Mouse (Mus musculus) heart, postnatal 0 days (tissue): ENCODE results near the gene Trak1. TPM values are rescaled to one million over a fixed set of nuclear protein-coding genes. Genes with fewer than 3 reads are reported as not detected.
A peak's percentile ranks its signal among the peaks of the same experiment; 100 is the strongest.

ENCODE experiments used
- ATAC-seq: fragments of 200-750 bp; cut with Nextera tagmentation; 2 replicates; pipeline ENCODE4 v1.8.0; 2017; ENCODE audit warnings: low read depth, moderate number of reproducible peaks, moderate library complexity; ENCODE audit not compliant: insufficient read depth
- DNase-seq: peaks from one replicate; pipeline ENCODE4 v3.0.0-alpha.2; 2016; ENCODE audit warnings: low spot score
- H3K27ac ChIP-seq: fragments of 300-500 bp; sonication (generic); 2 replicates; pipeline ENCODE4 v1.5.1; 2014; ENCODE audit warnings: low read depth, mild to moderate bottlenecking
- H3K27me3 ChIP-seq: fragments of 300-500 bp; sonication (generic); 2 replicates; pipeline ENCODE4 v1.6.1; 2014; ENCODE audit warnings: low read length, mixed read lengths; ENCODE audit not compliant: control insufficient read depth, insufficient read depth
- H3K36me3 ChIP-seq: fragments of 300-500 bp; sonication (generic); replicated peaks from 2 replicates; pipeline ENCODE4 v1.6.1; 2014; ENCODE audit warnings: low read length, mixed read lengths; ENCODE audit not compliant: control insufficient read depth, insufficient read depth
- H3K4me1 ChIP-seq: fragments of 300-500 bp; sonication (generic); 2 replicates; pipeline ENCODE4 v1.6.1; 2014; ENCODE audit warnings: antibody characterized with exemption; ENCODE audit not compliant: control insufficient read depth, insufficient read depth
- H3K4me2 ChIP-seq: fragments of 300-500 bp; sonication (generic); 2 replicates; pipeline ENCODE4 v1.6.1; 2014; ENCODE audit warnings: low read depth, mild to moderate bottlenecking, low read length, moderate library complexity
- H3K4me3 ChIP-seq: fragments of 300-500 bp; sonication (generic); 2 replicates; pipeline ENCODE4 v1.5.1; 2014; ENCODE audit warnings: low read depth, low read length
- H3K9ac ChIP-seq: fragments of 300-500 bp; sonication (generic); replicated peaks from 2 replicates; pipeline ENCODE4 v1.6.1; 2014; ENCODE audit warnings: low read depth, low read length, mixed read lengths
- H3K9me3 ChIP-seq: fragments of 300-500 bp; sonication (generic); replicated peaks from 2 replicates; pipeline ENCODE4 v1.6.1; 2016; ENCODE audit warnings: low read length; ENCODE audit not compliant: control insufficient read depth
- CTCF ChIP-seq: IDR thresholded peaks from 2 replicates; pipeline ENCODE4 v1.5.1; 2016; ENCODE audit warnings: antibody characterized with exemption, control low read depth, low read depth
- EP300 ChIP-seq: IDR thresholded peaks from 2 replicates; pipeline ENCODE4 v1.6.1; 2016; ENCODE audit warnings: antibody characterized with exemption, low read depth
- WGBS: fragments of 180-500 bp; shearing (Covaris S2); extraction: QIAGEN DNeasy Blood & Tissue Kit; methylation state at CpG from one replicate; pipeline ENCODE4 v1.1.7; 2014; 5-methylcytosine and 5-hydroxymethylcytosine counted together
- polyA plus RNA-seq: library from polyadenylated mRNA; unstranded; fragments of >200 nt; fragmentation: Nextera tagmentation; extraction: Ambion mirVana; gene quantifications from 2 replicates; pipeline ENCODE4 v1.2.1, GENCODE M21; 2015
- total RNA-seq: library from RNA; depleted of rRNA; stranded (reverse); fragments of >200 nt; gene quantifications from 2 replicates; pipeline ENCODE4 v1.2.3, GENCODE M21; 2014; ENCODE audit warnings: low replicate concordance

Gene Trak1
- total and polyA plus RNA-seq, 2 experiments from 2014 or later: 59.3 to 113 TPM

GRCm38 (mm10) chr9:121285341-121286324 lies 11.7 kb upstream of the Trak1 start:
- H3K9ac ChIP-seq: peak overlapping the region; percentile 40; the same call in 1 of the 2 replicates
- no peaks in the 10 kb centered on the region for H3K36me3 ChIP-seq
- no peaks in the 10 kb centered on the region for H3K4me1 ChIP-seq
- peak overlapping the region; percentile 43 for H3K4me3 ChIP-seq
- ATAC-seq (peak; percentile 79), DNase-seq (peak; percentile 64)
- no peaks in the 10 kb centered on the region for H3K27me3 ChIP-seq
- H3K4me2 ChIP-seq: peak overlapping the region; percentile 61
- peaks cover 6% of the 10 kb centered on the region; the same call in 1 of the 2 replicates for H3K9me3 ChIP-seq
- WGBS: 21% methylated on average over 29 of the region's 29 CpGs
- H3K27ac ChIP-seq: peak overlapping the region; percentile 1; the same call in 1 of the 2 replicates
- TF ChIP-seq CTCF (no peak), EP300 (no peak)

GRCm38 (mm10) chr9:121286325-121286901 lies 10.9 kb upstream of the Trak1 start:
- Histone ChIP-seq H3K4me3 (peak overlapping the region; percentile 43), H3K27ac (peak overlapping the region; percentile 1; the same call in 1 of the 2 replicates), H3K4me1 (no peaks in the 10 kb centered on the region), H3K36me3 (no peaks in the 10 kb centered on the region), H3K9me3 (peaks cover 6% of the 10 kb centered on the region; the same call in 1 of the 2 replicates), H3K27me3 (no peaks in the 10 kb centered on the region), H3K9ac (0 out of 2 replicates have a peak overlapping the region, but pooled peaks have one; percentile 40), H3K4me2 (peak overlapping the region; percentile 61)
- ATAC-seq: no peak
- no peak for TF ChIP-seq EP300
- TF ChIP-seq CTCF: no peak
- 65% methylated on average over 3 of the region's 3 CpGs for WGBS
- DNase-seq: no peak

- ATAC-seq: no peak
- WGBS: 70% methylated on average over 2 of the region's 2 CpGs
- no peak for TF ChIP-seq EP300
- no peak for TF ChIP-seq CTCF
- no peak overlapping the region for H3K27ac ChIP-seq
- H3K9ac ChIP-seq: no peak overlapping the region
- no peaks in the 10 kb centered on the region for H3K36me3 ChIP-seq
- no peaks in the 10 kb centered on the region for H3K27me3 ChIP-seq
- H3K9me3 ChIP-seq: peaks cover 6% of the 10 kb centered on the region; the same call in 1 of the 2 replicates
- H3K4me3 ChIP-seq: no peak overlapping the region
- no peak overlapping the region for H3K4me2 ChIP-seq
- H3K4me1 ChIP-seq: no peaks in the 10 kb centered on the region
- no peak for DNase-seq
These were observed 6.0 kb upstream of the Trak1 start for GRCm38 (mm10) chr9:121291275-121291674.

GRCm38 (mm10) chr9:121293187-121293586 lies 4.1 kb upstream of the Trak1 start:
- no peak overlapping the region for H3K4me2 ChIP-seq
- peaks cover 6% of the 10 kb centered on the region; the same call in 1 of the 2 replicates for H3K9me3 ChIP-seq
- no peak overlapping the region for H3K27ac ChIP-seq
- H3K4me1 ChIP-seq: peaks cover 4% of the 10 kb centered on the region; the same call in 1 of the 2 replicates
- no peaks in the 10 kb centered on the region for H3K36me3 ChIP-seq
- no peak overlapping the region for H3K9ac ChIP-seq
- 76% methylated on average over 7 of the region's 7 CpGs for WGBS
- TF ChIP-seq CTCF: no peak
- no peak for TF ChIP-seq EP300
- H3K4me3 ChIP-seq: no peak overlapping the region
- no peak for ATAC-seq
- no peaks in the 10 kb centered on the region for H3K27me3 ChIP-seq
- DNase-seq: no peak

- Histone ChIP-seq H3K27ac (no peak overlapping the region), H3K36me3 (no peaks in the 10 kb centered on the region), H3K9ac (no peak overlapping the region), H3K4me2 (no peak overlapping the region), H3K4me1 (peaks cover 24% of the 10 kb centered on the region), H3K4me3 (no peak overlapping the region), H3K9me3 (no peaks in the 10 kb centered on the region), H3K27me3 (no peaks in the 10 kb centered on the region)
- WGBS: 68% methylated on average over 7 of the region's 7 CpGs
- no peak for ATAC-seq
- no peak for TF ChIP-seq EP300
- no peak for TF ChIP-seq CTCF
- no peak for DNase-seq
These were observed 2.1 kb upstream of the Trak1 start for GRCm38 (mm10) chr9:121295221-121295620.
